Mouse (Mus musculus) embryonic facial prominence, embryonic 11.5 days (tissue): ENCODE measurements at regions not wholly inside any gene's neighbourhood (a gene's known extent, or its start where the extent isn't known, plus 50 kb on each side); places are given as distances from the start of the nearest gene placed in this dataset.

ENCODE experiments used
- ATAC-seq: fragments of 200-750 bp; cut with Nextera tagmentation; replicated peaks from 2 replicates; pipeline ENCODE4 v1.8.0; 2017; ENCODE audit warnings: low read depth; ENCODE audit not compliant: insufficient number of reproducible peaks, low FRiP score, low TSS enrichment
- DNase-seq: peaks from one replicate; pipeline ENCODE4 v3.0.0-alpha.2; 2015; ENCODE audit warnings: low spot score
- H3K27ac ChIP-seq: fragments of 300-500 bp; sonication (generic); replicated peaks from 2 replicates; pipeline ENCODE4 v1.5.1; 2014; ENCODE audit warnings: mild to moderate bottlenecking, low read depth, low read length, control low read depth
- H3K27me3 ChIP-seq: fragments of 300-500 bp; sonication (generic); 2 replicates; pipeline ENCODE4 v1.6.1; 2014; ENCODE audit warnings: mild to moderate bottlenecking, low read length, moderate library complexity, mixed read lengths; ENCODE audit not compliant: control insufficient read depth, insufficient read depth
- H3K36me3 ChIP-seq: fragments of 300-500 bp; sonication (generic); replicated peaks from 2 replicates; pipeline ENCODE4 v1.6.1; 2014; ENCODE audit warnings: low read depth, mild to moderate bottlenecking, low read length, moderate library complexity, mixed read lengths; ENCODE audit not compliant: control insufficient read depth, insufficient read depth
- H3K4me1 ChIP-seq: fragments of 300-500 bp; sonication (generic); 2 replicates; pipeline ENCODE4 v1.6.1; 2014; ENCODE audit warnings: low read length, mixed read lengths; ENCODE audit not compliant: control insufficient read depth, insufficient read depth
- H3K4me2 ChIP-seq: fragments of 300-500 bp; sonication (generic); 2 replicates; pipeline ENCODE4 v1.6.1; 2014; ENCODE audit warnings: low read depth, mild to moderate bottlenecking, control low read depth, low read length, moderate library complexity
- H3K4me3 ChIP-seq: fragments of 300-500 bp; sonication (generic); 2 replicates; pipeline ENCODE4 v1.5.1; 2014; ENCODE audit warnings: low read depth, low read length, control low read depth
- H3K9ac ChIP-seq: fragments of 300-500 bp; sonication (generic); replicated peaks from 2 replicates; pipeline ENCODE4 v1.6.1; 2014; ENCODE audit warnings: mild to moderate bottlenecking, control low read depth, low read length
- H3K9me3 ChIP-seq: fragments of 300-500 bp; sonication (generic); replicated peaks from 2 replicates; pipeline ENCODE4 v1.6.1; 2016; ENCODE audit warnings: mild to moderate bottlenecking, low read length, inconsistent platforms, mixed read lengths; ENCODE audit not compliant: control insufficient read depth
- WGBS: fragments of 180-500 bp; shearing (Covaris S2); extraction: QIAGEN DNeasy Blood & Tissue Kit; methylation state at CpG from one replicate; pipeline ENCODE4 v1.1.7; 2014; 5-methylcytosine and 5-hydroxymethylcytosine counted together

GRCm38 (mm10) chr9:88073579-88073978 is 253.4 kb upstream of the Nt5e start:
- 71% methylated on average over 7 of the region's 7 CpGs for WGBS
- no peaks in the 10 kb centered on the region for H3K27me3 ChIP-seq
- H3K4me1 ChIP-seq = no peaks in the 10 kb centered on the region
- DNase-seq = no peak
- no peaks in the 10 kb centered on the region for H3K9me3 ChIP-seq
- H3K9ac ChIP-seq = no peak overlapping the region
- H3K4me2 ChIP-seq = no peak overlapping the region
- H3K36me3 ChIP-seq = no peaks in the 10 kb centered on the region
- H3K27ac ChIP-seq = no peak overlapping the region
- no peak overlapping the region for H3K4me3 ChIP-seq
- ATAC-seq = no peak

- no peaks in the 10 kb centered on the region for H3K36me3 ChIP-seq
- H3K4me3 ChIP-seq = no peak overlapping the region
- no peaks in the 10 kb centered on the region for H3K9me3 ChIP-seq
- no peak overlapping the region for H3K9ac ChIP-seq
- ATAC-seq (no peak), DNase-seq (no peak)
- 63% methylated on average over 5 of the region's 5 CpGs for WGBS
- H3K27ac ChIP-seq = no peak overlapping the region
- H3K4me1 ChIP-seq = no peaks in the 10 kb centered on the region
- H3K4me2 ChIP-seq = no peak overlapping the region
- no peaks in the 10 kb centered on the region for H3K27me3 ChIP-seq
Observed at GRCm38 (mm10) chr9:88082931-88083479, 244.0 kb upstream of the Nt5e start.

- ATAC-seq (no peak), DNase-seq (no peak)
- Histone ChIP-seq H3K9ac (no peak overlapping the region), H3K4me1 (no peaks in the 10 kb centered on the region), H3K4me2 (no peak overlapping the region), H3K27me3 (no peaks in the 10 kb centered on the region), H3K4me3 (no peak overlapping the region), H3K36me3 (no peaks in the 10 kb centered on the region), H3K9me3 (no peaks in the 10 kb centered on the region), H3K27ac (no peak overlapping the region)
- 88% methylated on average over 11 of the region's 11 CpGs for WGBS
Observed at GRCm38 (mm10) chr9:88085181-88085816, 241.7 kb upstream of the Nt5e start.

GRCm38 (mm10) chr9:88085866-88086265 is 241.1 kb upstream of the Nt5e start:
- Histone ChIP-seq H3K27me3 (no peaks in the 10 kb centered on the region), H3K27ac (no peak overlapping the region), H3K4me3 (no peak overlapping the region), H3K9ac (no peak overlapping the region), H3K4me2 (no peak overlapping the region), H3K36me3 (no peaks in the 10 kb centered on the region), H3K4me1 (no peaks in the 10 kb centered on the region), H3K9me3 (no peaks in the 10 kb centered on the region)
- 60% methylated on average over 3 of the region's 3 CpGs for WGBS
- no peak for ATAC-seq
- DNase-seq = no peak

GRCm38 (mm10) chr9:88091781-88092527 is 235.0 kb upstream of the Nt5e start:
- no peak overlapping the region for H3K9ac ChIP-seq
- H3K36me3 ChIP-seq = no peaks in the 10 kb centered on the region
- no peak for ATAC-seq
- H3K4me2 ChIP-seq = no peak overlapping the region
- H3K27ac ChIP-seq = no peak overlapping the region
- H3K9me3 ChIP-seq = no peaks in the 10 kb centered on the region
- no peaks in the 10 kb centered on the region for H3K27me3 ChIP-seq
- H3K4me1 ChIP-seq = no peaks in the 10 kb centered on the region
- no peak for DNase-seq
- 61% methylated on average over 8 of the region's 8 CpGs for WGBS
- no peak overlapping the region for H3K4me3 ChIP-seq

- Histone ChIP-seq H3K9ac (no peak overlapping the region), H3K27ac (no peak overlapping the region), H3K9me3 (no peaks in the 10 kb centered on the region), H3K4me1 (no peaks in the 10 kb centered on the region), H3K27me3 (no peaks in the 10 kb centered on the region), H3K4me2 (no peak overlapping the region), H3K36me3 (no peaks in the 10 kb centered on the region), H3K4me3 (no peak overlapping the region)
- WGBS = 83% methylated on average over 4 of the region's 4 CpGs
- DNase-seq = no peak
- ATAC-seq = no peak
Observed at GRCm38 (mm10) chr9:88092561-88092960, 234.4 kb upstream of the Nt5e start.

- ATAC-seq (no peak), DNase-seq (no peak)
- Histone ChIP-seq H3K4me3 (no peak overlapping the region), H3K36me3 (no peaks in the 10 kb centered on the region), H3K27me3 (no peaks in the 10 kb centered on the region), H3K4me2 (no peak overlapping the region), H3K27ac (no peak overlapping the region), H3K9ac (no peak overlapping the region), H3K9me3 (no peaks in the 10 kb centered on the region), H3K4me1 (no peaks in the 10 kb centered on the region)
- 66% methylated on average over 1 of the region's 1 CpGs for WGBS
Observed at GRCm38 (mm10) chr9:88113094-88113493, 213.9 kb upstream of the Nt5e start.

GRCm38 (mm10) chr9:88120536-88120935 is 206.5 kb upstream of the Nt5e start:
- DNase-seq = no peak
- Histone ChIP-seq H3K9me3 (no peaks in the 10 kb centered on the region), H3K27ac (no peak overlapping the region), H3K4me3 (no peak overlapping the region), H3K4me1 (no peaks in the 10 kb centered on the region), H3K4me2 (no peak overlapping the region), H3K36me3 (no peaks in the 10 kb centered on the region), H3K9ac (no peak overlapping the region), H3K27me3 (no peaks in the 10 kb centered on the region)
- ATAC-seq = no peak
- WGBS = 90% methylated on average over 5 of the region's 5 CpGs
